Mouse (Mus musculus) liver, postnatal 0 days (tissue): ENCODE results near the gene Stmnd1. TPM values are rescaled to one million over a fixed set of nuclear protein-coding genes. Genes with fewer than 3 reads are reported as not detected.

Experiments used
- ATAC-seq: fragments of 200-750 bp; cut with Nextera tagmentation; 2 replicates; pipeline ENCODE4 v1.8.0; 2017; ENCODE audit warnings: mild to moderate bottlenecking, moderate library complexity
- DNase-seq: peaks from one replicate; pipeline ENCODE4 v3.0.0-alpha.2; 2016
- H3K27ac ChIP-seq: fragments of 300-500 bp; sonication (generic); 2 replicates; pipeline ENCODE4 v1.5.1; 2014; ENCODE audit warnings: antibody characterized with exemption, moderate library complexity, mild to moderate bottlenecking, low read depth
- H3K27me3 ChIP-seq: fragments of 300-500 bp; sonication (generic); 2 replicates; pipeline ENCODE4 v1.6.1; 2014; ENCODE audit warnings: low read length, control low read depth, mixed read lengths; ENCODE audit not compliant: insufficient read depth
- H3K36me3 ChIP-seq: fragments of 300-500 bp; sonication (generic); replicated peaks from 2 replicates; pipeline ENCODE4 v1.6.1; 2014; ENCODE audit warnings: mild to moderate bottlenecking, control low read depth, low read length, moderate library complexity, mixed read lengths; ENCODE audit not compliant: insufficient read depth
- H3K4me1 ChIP-seq: fragments of 300-500 bp; sonication (generic); 2 replicates; pipeline ENCODE4 v1.6.1; 2014; ENCODE audit warnings: antibody characterized with exemption, mild to moderate bottlenecking, control low read depth; ENCODE audit not compliant: insufficient read depth
- H3K4me2 ChIP-seq: fragments of 300-500 bp; sonication (generic); 2 replicates; pipeline ENCODE4 v1.6.1; 2014; ENCODE audit warnings: low read depth, mild to moderate bottlenecking, low read length, moderate library complexity, mixed read lengths
- H3K4me3 ChIP-seq: fragments of 300-500 bp; sonication (generic); 2 replicates; pipeline ENCODE4 v1.5.1; 2014; ENCODE audit warnings: low read depth, low read length
- H3K9ac ChIP-seq: fragments of 300-500 bp; sonication (generic); replicated peaks from 2 replicates; pipeline ENCODE4 v1.6.1; 2014; ENCODE audit warnings: mild to moderate bottlenecking, moderate library complexity
- H3K9me3 ChIP-seq: fragments of 300-500 bp; sonication (generic); 2 replicates; pipeline ENCODE4 v1.6.1; 2016; ENCODE audit warnings: mild to moderate bottlenecking, control low read depth, low read length, mixed read lengths
- CTCF ChIP-seq: sonication (generic); IDR thresholded peaks from 2 replicates; pipeline ENCODE4 v1.5.1; 2016; ENCODE audit warnings: antibody characterized with exemption, low read depth
- EP300 ChIP-seq: IDR thresholded peaks from 2 replicates; pipeline ENCODE4 v1.6.1; 2016; ENCODE audit warnings: antibody characterized with exemption, low read depth, mild to moderate bottlenecking
- WGBS: fragments of 180-500 bp; shearing (Covaris S2); extraction: QIAGEN DNeasy Blood & Tissue Kit; methylation state at CpG from one replicate; pipeline ENCODE4 v1.1.7; 2014; ENCODE audit not compliant: insufficient replicate concordance; 5-methylcytosine and 5-hydroxymethylcytosine counted together
- polyA plus RNA-seq: library from polyadenylated mRNA; unstranded; fragments of >200 nt; fragmentation: Nextera tagmentation; extraction: Ambion mirVana; gene quantifications from 2 replicates; pipeline ENCODE4 v1.2.1, GENCODE M21; 2015

The Stmnd1 gene
- polyA plus RNA-seq, 1 experiment from 2014 or later = not detected

- no peak overlapping the region for H3K4me2 ChIP-seq
- H3K27ac ChIP-seq = no peak overlapping the region
- no peak for TF ChIP-seq CTCF
- TF ChIP-seq EP300 = no peak
- ATAC-seq (no peak), DNase-seq (no peak)
- H3K27me3 ChIP-seq = no peaks in the 10 kb centered on the region
- peaks cover 5% of the 10 kb centered on the region for H3K4me1 ChIP-seq
- no peaks in the 10 kb centered on the region for H3K36me3 ChIP-seq
- no peaks in the 10 kb centered on the region for H3K9me3 ChIP-seq
- no peak overlapping the region for H3K4me3 ChIP-seq
- no peak overlapping the region for H3K9ac ChIP-seq
- WGBS = 70% methylated on average over 7 of the region's 7 CpGs
Measured at GRCm38 (mm10) chr13:46238796-46239195, 34.7 kb upstream of the Stmnd1 start.

- Histone ChIP-seq H3K36me3 (no peaks in the 10 kb centered on the region), H3K9me3 (no peaks in the 10 kb centered on the region), H3K27ac (no peak overlapping the region), H3K9ac (no peak overlapping the region), H3K27me3 (no peaks in the 10 kb centered on the region), H3K4me2 (no peak overlapping the region), H3K4me3 (no peak overlapping the region), H3K4me1 (peaks cover 5% of the 10 kb centered on the region)
- DNase-seq = no peak
- WGBS = 70% methylated on average over 9 of the region's 9 CpGs
- ATAC-seq = no peak
- no peak for TF ChIP-seq EP300
Measured at GRCm38 (mm10) chr13:46241391-46242188, 31.9 kb upstream of the Stmnd1 start.

- Histone ChIP-seq H3K27ac (no peak overlapping the region), H3K9ac (no peak overlapping the region), H3K36me3 (no peaks in the 10 kb centered on the region)
Measured at GRCm38 (mm10) chr13:46253753-46254152, 19.8 kb upstream of the Stmnd1 start.

GRCm38 (mm10) chr13:46254171-46254570 is 19.4 kb upstream of the Stmnd1 start:
- Histone ChIP-seq H3K27ac (no peak overlapping the region), H3K4me1 (no peaks in the 10 kb centered on the region)
- WGBS = 83% methylated on average over 5 of the region's 5 CpGs

More at GRCm38 (mm10) chr13:46253753-46254152, 19.8 kb upstream of the Stmnd1 start:
- Histone ChIP-seq H3K27me3 (no peaks in the 10 kb centered on the region), H3K4me2 (no peak overlapping the region), H3K4me1 (no peaks in the 10 kb centered on the region), H3K9me3 (no peaks in the 10 kb centered on the region), H3K4me3 (no peak overlapping the region)
- 65% methylated on average over 3 of the region's 3 CpGs for WGBS
- TF ChIP-seq CTCF = no peak
- no peak for TF ChIP-seq EP300
- no peak for DNase-seq
- no peak for ATAC-seq

GRCm38 (mm10) chr13:46255616-46256015 is 17.9 kb upstream of the Stmnd1 start:
- Histone ChIP-seq H3K36me3 (no peaks in the 10 kb centered on the region), H3K9ac (no peak overlapping the region), H3K4me2 (no peak overlapping the region), H3K9me3 (no peaks in the 10 kb centered on the region), H3K27ac (no peak overlapping the region), H3K4me3 (no peak overlapping the region), H3K4me1 (no peaks in the 10 kb centered on the region), H3K27me3 (no peaks in the 10 kb centered on the region)
- 38% methylated on average over 6 of the region's 6 CpGs for WGBS
- TF ChIP-seq EP300 (no peak), CTCF (no peak)
- no peak for ATAC-seq
- no peak for DNase-seq

More at GRCm38 (mm10) chr13:46254171-46254570, 19.4 kb upstream of the Stmnd1 start:
- Histone ChIP-seq H3K9me3 (no peaks in the 10 kb centered on the region), H3K36me3 (no peaks in the 10 kb centered on the region), H3K27me3 (no peaks in the 10 kb centered on the region), H3K4me2 (no peak overlapping the region), H3K9ac (no peak overlapping the region), H3K4me3 (no peak overlapping the region)
- ATAC-seq (no peak), DNase-seq (no peak)
- no peak for TF ChIP-seq EP300
- TF ChIP-seq CTCF = no peak

- H3K9ac ChIP-seq = no peak overlapping the region
- no peaks in the 10 kb centered on the region for H3K36me3 ChIP-seq
- TF ChIP-seq CTCF = peak; percentile 68
- TF ChIP-seq EP300 = no peak
- H3K4me2 ChIP-seq = no peak overlapping the region
- no peak overlapping the region for H3K27ac ChIP-seq
- H3K4me3 ChIP-seq = no peak overlapping the region
- ATAC-seq (no peak), DNase-seq (peak; percentile 57)
- 4% methylated on average over 4 of the region's 4 CpGs for WGBS
- no peaks in the 10 kb centered on the region for H3K9me3 ChIP-seq
- no peaks in the 10 kb centered on the region for H3K27me3 ChIP-seq
- no peaks in the 10 kb centered on the region for H3K4me1 ChIP-seq
Measured at GRCm38 (mm10) chr13:46257847-46258246, 15.7 kb upstream of the Stmnd1 start.
